Mouse (Mus musculus) heart, postnatal 0 days (tissue): ENCODE results near the gene Ctag2. TPM values are rescaled to one million over a fixed set of nuclear protein-coding genes. Genes with fewer than 3 reads are reported as not detected.

ENCODE experiments used
- ATAC-seq: fragments of 200-750 bp; cut with Nextera tagmentation; 2 replicates; pipeline ENCODE4 v1.8.0; 2017; ENCODE audit warnings: low read depth, moderate number of reproducible peaks, moderate library complexity; ENCODE audit not compliant: insufficient read depth
- DNase-seq: peaks from one replicate; pipeline ENCODE4 v3.0.0-alpha.2; 2016; ENCODE audit warnings: low spot score
- H3K27ac ChIP-seq: fragments of 300-500 bp; sonication (generic); 2 replicates; pipeline ENCODE4 v1.5.1; 2014; ENCODE audit warnings: low read depth, mild to moderate bottlenecking
- H3K27me3 ChIP-seq: fragments of 300-500 bp; sonication (generic); 2 replicates; pipeline ENCODE4 v1.6.1; 2014; ENCODE audit warnings: low read length, mixed read lengths; ENCODE audit not compliant: control insufficient read depth, insufficient read depth
- H3K36me3 ChIP-seq: fragments of 300-500 bp; sonication (generic); replicated peaks from 2 replicates; pipeline ENCODE4 v1.6.1; 2014; ENCODE audit warnings: low read length, mixed read lengths; ENCODE audit not compliant: control insufficient read depth, insufficient read depth
- H3K4me1 ChIP-seq: fragments of 300-500 bp; sonication (generic); 2 replicates; pipeline ENCODE4 v1.6.1; 2014; ENCODE audit warnings: antibody characterized with exemption; ENCODE audit not compliant: control insufficient read depth, insufficient read depth
- H3K4me2 ChIP-seq: fragments of 300-500 bp; sonication (generic); 2 replicates; pipeline ENCODE4 v1.6.1; 2014; ENCODE audit warnings: low read depth, mild to moderate bottlenecking, low read length, moderate library complexity
- H3K4me3 ChIP-seq: fragments of 300-500 bp; sonication (generic); 2 replicates; pipeline ENCODE4 v1.5.1; 2014; ENCODE audit warnings: low read depth, low read length
- H3K9ac ChIP-seq: fragments of 300-500 bp; sonication (generic); replicated peaks from 2 replicates; pipeline ENCODE4 v1.6.1; 2014; ENCODE audit warnings: low read depth, low read length, mixed read lengths
- H3K9me3 ChIP-seq: fragments of 300-500 bp; sonication (generic); replicated peaks from 2 replicates; pipeline ENCODE4 v1.6.1; 2016; ENCODE audit warnings: low read length; ENCODE audit not compliant: control insufficient read depth
- CTCF ChIP-seq: IDR thresholded peaks from 2 replicates; pipeline ENCODE4 v1.5.1; 2016; ENCODE audit warnings: antibody characterized with exemption, control low read depth, low read depth
- EP300 ChIP-seq: IDR thresholded peaks from 2 replicates; pipeline ENCODE4 v1.6.1; 2016; ENCODE audit warnings: antibody characterized with exemption, low read depth
- WGBS: fragments of 180-500 bp; shearing (Covaris S2); extraction: QIAGEN DNeasy Blood & Tissue Kit; methylation state at CpG from one replicate; pipeline ENCODE4 v1.1.7; 2014; 5-methylcytosine and 5-hydroxymethylcytosine counted together
- polyA plus RNA-seq: library from polyadenylated mRNA; unstranded; fragments of >200 nt; fragmentation: Nextera tagmentation; extraction: Ambion mirVana; gene quantifications from 2 replicates; pipeline ENCODE4 v1.2.1, GENCODE M21; 2015
- total RNA-seq: library from RNA; depleted of rRNA; stranded (reverse); fragments of >200 nt; gene quantifications from 2 replicates; pipeline ENCODE4 v1.2.3, GENCODE M21; 2014; ENCODE audit warnings: low replicate concordance; rRNA removed

Gene Ctag2
- total RNA-seq (not detected in 2 replicates), polyA plus RNA-seq (not detected in 2 replicates)

DNA sequence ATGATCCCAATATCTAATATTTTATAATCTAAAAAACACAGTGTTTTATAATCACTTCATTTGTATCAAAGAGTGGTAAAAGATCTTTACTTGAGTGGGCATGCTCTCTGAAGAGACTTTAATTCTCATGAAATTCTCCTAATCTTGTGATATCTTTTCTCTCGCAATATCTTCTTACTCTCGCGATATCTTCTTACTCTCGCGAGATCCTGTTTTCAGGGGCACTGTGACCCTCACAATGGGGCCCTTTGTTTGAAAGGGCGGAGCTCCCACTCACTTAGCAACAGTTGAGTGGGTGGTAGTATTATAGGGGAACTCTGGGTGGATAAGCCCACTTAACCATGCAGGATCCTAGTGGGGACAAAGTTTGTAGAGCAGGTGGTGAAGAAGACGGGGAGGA lies at the start of gene Ctag2:
Ctag2 (plus strand) TSS at position 301 of the 400 bp plus-strand sequence.
- Histone ChIP-seq H3K4me2 (no peak within 1 kb of the TSS), H3K36me3 (no peaks in the 10 kb centered on the region), H3K4me3 (no peak within 1 kb of the TSS), H3K27ac (no peak within 1 kb of the TSS), H3K4me1 (no peaks in the 10 kb centered on the region), H3K9ac (no peak within 1 kb of the TSS), H3K9me3 (no peaks in the 10 kb centered on the region), H3K27me3 (no peaks in the 10 kb centered on the region)
- ATAC-seq = no peak
- no peak for DNase-seq
- TF ChIP-seq EP300 = no peak
- TF ChIP-seq CTCF = no peak
- 79% methylated on average over 7 of the region's 7 CpGs for WGBS
